Mouse (Mus musculus) limb, embryonic 12.5 days (tissue): Measurements from ENCODE around the gene Ccdc42. TPM values are rescaled to one million over a fixed set of nuclear protein-coding genes. Genes with fewer than 3 reads are reported as not detected.

ENCODE experiments used
- ATAC-seq: fragments of 200-750 bp; cut with Nextera tagmentation; 2 replicates; pipeline ENCODE4 v1.8.0; 2017; ENCODE audit warnings: low read depth, moderate TSS enrichment; ENCODE audit not compliant: insufficient number of reproducible peaks, insufficient read depth, low FRiP score, low TSS enrichment
- H3K27ac ChIP-seq: fragments of 300-500 bp; sonication (generic); 2 replicates; pipeline ENCODE4 v1.5.1; 2016; ENCODE audit warnings: mild to moderate bottlenecking, moderate library complexity
- H3K27me3 ChIP-seq: fragments of 300-500 bp; sonication (generic); 2 replicates; pipeline ENCODE4 v1.6.1; 2016; ENCODE audit warnings: mild to moderate bottlenecking, moderate library complexity
- H3K36me3 ChIP-seq: fragments of 300-500 bp; sonication (generic); 2 replicates; pipeline ENCODE4 v1.6.1; 2016; ENCODE audit warnings: mild to moderate bottlenecking, moderate library complexity
- H3K4me1 ChIP-seq: fragments of 300-500 bp; sonication (generic); replicated peaks from 2 replicates; pipeline ENCODE4 v1.6.1; 2016
- H3K4me2 ChIP-seq: fragments of 300-500 bp; sonication (generic); 2 replicates; pipeline ENCODE4 v1.6.1; 2016; ENCODE audit warnings: mild to moderate bottlenecking, moderate library complexity
- H3K4me3 ChIP-seq: fragments of 300-500 bp; sonication (generic); replicated peaks from 2 replicates; pipeline ENCODE4 v1.5.1; 2016; ENCODE audit warnings: mild to moderate bottlenecking
- H3K9ac ChIP-seq: fragments of 300-500 bp; sonication (generic); replicated peaks from 2 replicates; pipeline ENCODE4 v1.6.1; 2016; ENCODE audit warnings: mild to moderate bottlenecking, moderate library complexity
- H3K9me3 ChIP-seq: fragments of 300-500 bp; sonication (generic); 2 replicates; pipeline ENCODE4 v1.6.1; 2016; ENCODE audit warnings: mild to moderate bottlenecking, moderate library complexity
- WGBS: fragments of 180-500 bp; shearing (Covaris S2); methylation state at CpG from one replicate; pipeline ENCODE4 v1.1.7; 2016; 5-methylcytosine and 5-hydroxymethylcytosine counted together
- polyA plus RNA-seq: library from polyadenylated mRNA; unstranded; fragments of >200 nt; fragmentation: Nextera tagmentation; extraction: Ambion mirVana; gene quantifications from 2 replicates; pipeline ENCODE4 v1.2.1, GENCODE M21; 2016

Gene Ccdc42
- polyA plus RNA-seq, 1 experiment from 2014 or later, result 1.0 TPM

DNA sequence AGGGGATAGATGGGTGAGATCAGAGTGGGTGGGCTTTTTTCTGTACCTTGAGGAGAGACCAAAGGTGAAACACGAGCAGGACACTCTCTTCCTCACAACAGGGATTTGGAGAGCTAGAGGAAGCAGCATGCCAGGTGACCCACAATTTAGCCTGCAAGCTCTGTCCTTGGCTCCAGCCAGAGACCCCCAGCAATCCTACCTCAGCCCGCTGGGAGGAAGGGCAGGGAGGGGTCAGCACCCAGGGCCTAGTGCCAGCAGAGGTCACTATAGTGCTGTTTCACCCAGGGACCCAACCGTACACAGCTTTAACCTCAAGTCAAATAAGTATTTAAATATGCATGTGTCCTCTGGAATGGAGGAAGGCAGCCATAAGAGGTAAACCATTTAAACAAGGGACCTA is 931 bp upstream of the Ccdc42 start:
- ATAC-seq, result peak; percentile 68; the same call in 1 of the 2 replicates
- Histone ChIP-seq H3K9me3 (no peaks in the 10 kb centered on the region), H3K4me3 (no peak overlapping the region), H3K27ac (no peak overlapping the region), H3K4me2 (no peak overlapping the region), H3K9ac (no peak overlapping the region), H3K36me3 (no peaks in the 10 kb centered on the region), H3K27me3 (no peaks in the 10 kb centered on the region), H3K4me1 (no peaks in the 10 kb centered on the region)
- WGBS, result 7% methylated on average over 3 of the region's 3 CpGs

- 69% methylated on average over 8 of the region's 8 CpGs for WGBS
- no peak overlapping the region for H3K4me2 ChIP-seq
- no peak overlapping the region for H3K9ac ChIP-seq
- H3K9me3 ChIP-seq, result no peaks in the 10 kb centered on the region
- no peaks in the 10 kb centered on the region for H3K36me3 ChIP-seq
- H3K4me1 ChIP-seq, result peaks cover 19% of the 10 kb centered on the region
- no peak overlapping the region for H3K4me3 ChIP-seq
- no peaks in the 10 kb centered on the region for H3K27me3 ChIP-seq
- ATAC-seq, result no peak
- no peak overlapping the region for H3K27ac ChIP-seq
Measured at GRCm38 (mm10) chr11:68589055-68589809, 2.4 kb downstream of the Ccdc42 start.

DNA sequence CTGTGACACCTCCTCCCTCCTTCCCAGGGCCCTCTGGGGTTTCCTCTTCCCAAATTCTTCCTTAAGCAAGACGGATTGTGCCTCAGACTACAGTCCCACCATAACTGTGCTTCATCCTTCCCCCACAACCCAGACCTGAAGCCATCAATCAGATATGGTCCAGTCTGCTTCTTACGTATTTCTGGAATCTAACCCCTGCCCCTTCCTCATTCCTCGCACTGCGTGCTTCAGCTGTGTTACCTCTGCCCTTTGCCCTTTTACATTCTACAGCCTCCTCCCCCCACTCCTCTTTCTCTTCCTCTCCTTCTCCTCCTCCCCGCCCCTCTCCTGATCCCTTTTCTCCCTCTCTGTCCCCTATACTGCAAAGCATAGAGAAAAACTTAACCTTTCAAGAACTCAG is 4.9 kb downstream of the Ccdc42 start:
- ATAC-seq, result no peak
- 18% methylated on average over 5 of the region's 5 CpGs for WGBS
- Histone ChIP-seq H3K4me1 (peaks cover 21% of the 10 kb centered on the region), H3K27me3 (no peaks in the 10 kb centered on the region), H3K9me3 (no peaks in the 10 kb centered on the region), H3K4me3 (no peak overlapping the region), H3K27ac (no peak overlapping the region), H3K4me2 (no peak overlapping the region), H3K36me3 (no peaks in the 10 kb centered on the region), H3K9ac (no peak overlapping the region)

GRCm38 (mm10) chr11:68593247-68593646 is 6.4 kb downstream of the Ccdc42 start:
- H3K36me3 ChIP-seq, result no peaks in the 10 kb centered on the region
- H3K4me1 ChIP-seq, result peaks cover 28% of the 10 kb centered on the region
- no peaks in the 10 kb centered on the region for H3K9me3 ChIP-seq
- no peak overlapping the region for H3K4me3 ChIP-seq
- no peak overlapping the region for H3K9ac ChIP-seq
- ATAC-seq, result no peak
- no peaks in the 10 kb centered on the region for H3K27me3 ChIP-seq
- H3K27ac ChIP-seq, result peak overlapping the region; percentile 56
- no peak overlapping the region for H3K4me2 ChIP-seq
- WGBS, result 45% methylated on average over 3 of the region's 3 CpGs

DNA sequence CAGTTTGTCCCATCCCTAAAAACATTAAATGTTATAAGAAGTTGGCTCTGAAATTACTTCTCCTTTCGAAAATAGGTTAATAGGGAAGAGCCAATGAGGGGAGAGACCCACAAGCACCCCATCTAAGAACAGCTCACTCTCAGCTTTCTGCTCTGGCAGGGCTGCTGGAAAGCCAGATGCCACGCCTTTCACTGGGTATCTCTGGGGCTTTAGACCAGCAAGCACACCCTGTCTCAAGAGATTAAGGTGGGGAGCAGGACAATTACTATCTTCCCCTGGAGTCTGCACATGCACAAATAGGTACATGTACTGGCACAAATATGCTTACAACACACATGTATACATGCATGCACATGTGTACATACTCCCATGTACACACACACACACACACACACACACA is 11.1 kb downstream of the Ccdc42 start:
- WGBS, result 91% methylated on average over 2 of the region's 2 CpGs
- no peaks in the 10 kb centered on the region for H3K9me3 ChIP-seq
- no peaks in the 10 kb centered on the region for H3K36me3 ChIP-seq
- ATAC-seq, result no peak
- no peak overlapping the region for H3K4me3 ChIP-seq
- H3K4me1 ChIP-seq, result peaks cover 50% of the 10 kb centered on the region
- no peaks in the 10 kb centered on the region for H3K27me3 ChIP-seq
- H3K4me2 ChIP-seq, result no peak overlapping the region
- no peak overlapping the region for H3K27ac ChIP-seq
- H3K9ac ChIP-seq, result no peak overlapping the region

- H3K4me2 ChIP-seq, result 0 out of 2 replicates have a peak overlapping the region, but pooled peaks have one; percentile 10
- H3K27me3 ChIP-seq, result no peaks in the 10 kb centered on the region
- peak overlapping the region; percentile 89 for H3K27ac ChIP-seq
- no peaks in the 10 kb centered on the region for H3K36me3 ChIP-seq
- no peak for ATAC-seq
- no peak overlapping the region for H3K4me3 ChIP-seq
- H3K9ac ChIP-seq, result no peak overlapping the region
- WGBS, result 15% methylated on average over 6 of the region's 6 CpGs
- peaks cover 41% of the 10 kb centered on the region for H3K4me1 ChIP-seq
- no peaks in the 10 kb centered on the region for H3K9me3 ChIP-seq
Measured at GRCm38 (mm10) chr11:68600551-68601021, 13.8 kb downstream of the Ccdc42 start.

DNA sequence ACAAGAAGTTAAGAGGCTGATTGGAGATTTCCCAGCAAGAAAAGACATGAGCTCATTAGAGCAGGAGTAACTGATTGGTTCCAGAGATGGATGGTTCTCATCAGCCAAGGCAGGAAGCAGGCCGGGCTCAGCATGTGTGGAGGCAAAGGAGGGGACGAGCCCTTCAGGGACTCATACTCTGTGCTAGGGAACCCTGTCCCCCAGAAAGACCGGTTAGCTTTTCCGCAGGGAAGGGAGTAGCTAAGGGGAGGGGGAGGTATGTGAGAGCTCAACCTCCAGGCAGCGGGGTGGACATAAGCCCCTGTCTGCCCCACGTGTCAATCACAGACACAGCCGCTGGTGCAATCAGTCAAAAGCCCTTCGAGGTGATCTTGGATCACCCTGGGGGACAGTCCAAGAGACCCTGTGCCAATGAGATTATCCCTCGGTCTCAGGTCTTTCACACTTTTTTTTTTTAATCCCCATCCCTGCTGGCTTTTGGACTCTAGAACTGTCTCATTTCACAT is 14.7 kb downstream of the Ccdc42 start:
- H3K27ac ChIP-seq, result peak overlapping the region; percentile 89
- H3K9ac ChIP-seq, result no peak overlapping the region
- peak; percentile 54; the same call in 1 of the 2 replicates for ATAC-seq
- no peaks in the 10 kb centered on the region for H3K36me3 ChIP-seq
- no peaks in the 10 kb centered on the region for H3K9me3 ChIP-seq
- WGBS, result 4% methylated on average over 9 of the region's 9 CpGs
- H3K27me3 ChIP-seq, result no peaks in the 10 kb centered on the region
- peak overlapping the region; percentile 13; the same call in 1 of the 2 replicates for H3K4me2 ChIP-seq
- no peak overlapping the region for H3K4me3 ChIP-seq
- H3K4me1 ChIP-seq, result peaks cover 41% of the 10 kb centered on the region

- H3K4me2 ChIP-seq, result peak overlapping the region; percentile 13; the same call in 1 of the 2 replicates
- no peak overlapping the region for H3K9ac ChIP-seq
- no peaks in the 10 kb centered on the region for H3K36me3 ChIP-seq
- WGBS, result 8% methylated on average over 8 of the region's 8 CpGs
- H3K27me3 ChIP-seq, result no peaks in the 10 kb centered on the region
- no peaks in the 10 kb centered on the region for H3K9me3 ChIP-seq
- peak; percentile 80; the same call in 1 of the 2 replicates for ATAC-seq
- peaks cover 34% of the 10 kb centered on the region for H3K4me1 ChIP-seq
- H3K27ac ChIP-seq, result peak overlapping the region; percentile 89
- no peak overlapping the region for H3K4me3 ChIP-seq
Measured at GRCm38 (mm10) chr11:68602200-68602931, 15.5 kb downstream of the Ccdc42 start.

DNA sequence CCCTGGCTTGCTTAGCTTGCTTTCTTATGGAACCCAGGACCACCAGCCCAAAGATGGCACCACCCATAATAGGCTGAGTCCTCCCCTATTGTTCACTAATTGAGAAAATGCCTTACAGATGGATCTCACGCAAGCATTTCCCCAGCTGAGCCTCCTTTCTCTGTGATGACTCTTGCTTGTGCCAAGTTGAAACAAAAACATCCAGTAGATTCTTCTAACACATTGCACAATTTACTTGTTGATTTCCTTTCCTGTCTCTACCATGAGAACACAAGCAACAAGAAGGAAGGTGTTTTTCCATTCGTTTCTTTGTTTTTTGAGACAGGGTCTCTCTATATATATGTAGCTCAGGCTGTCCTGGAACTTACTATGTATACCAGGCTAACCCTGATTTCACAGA is 20.2 kb downstream of the Ccdc42 start:
- Histone ChIP-seq H3K9ac (no peak overlapping the region), H3K4me1 (peaks cover 13% of the 10 kb centered on the region), H3K36me3 (no peaks in the 10 kb centered on the region), H3K27ac (no peak overlapping the region), H3K4me3 (no peak overlapping the region), H3K4me2 (no peak overlapping the region), H3K27me3 (no peaks in the 10 kb centered on the region), H3K9me3 (no peaks in the 10 kb centered on the region)
- ATAC-seq, result no peak
- WGBS, result 84% methylated on average over 2 of the region's 2 CpGs

DNA sequence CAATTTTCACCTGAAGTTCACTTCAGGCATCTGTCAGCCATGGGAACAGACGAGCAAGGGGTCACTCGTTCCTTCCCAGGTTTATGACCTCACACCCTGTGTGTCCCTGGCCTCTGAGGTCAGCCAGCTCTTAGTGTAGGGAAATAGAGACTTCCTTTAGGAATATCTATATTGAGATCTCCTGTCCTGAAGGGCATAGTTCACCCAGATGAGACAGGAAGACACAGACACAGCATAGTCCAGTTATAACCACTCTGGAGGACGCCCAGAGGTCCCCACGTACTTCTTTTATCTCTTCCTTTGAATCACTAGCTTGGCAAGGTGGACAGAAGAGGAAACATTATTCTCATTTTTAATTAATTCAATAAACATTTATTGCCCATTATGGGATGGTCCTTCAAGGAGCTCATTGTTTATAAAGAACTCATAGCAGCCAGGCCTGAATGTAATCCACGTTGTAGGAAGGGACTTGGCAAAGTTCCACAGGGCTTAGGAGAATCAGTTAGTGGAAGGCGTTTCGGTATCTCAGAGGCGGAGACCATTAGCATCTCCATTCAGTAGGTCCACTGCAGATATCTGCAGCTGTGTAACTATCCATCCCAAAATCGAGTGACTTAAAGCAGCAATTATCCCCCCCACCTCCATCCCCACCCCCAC is 23.2 kb downstream of the Ccdc42 start:
- no peak overlapping the region for H3K9ac ChIP-seq
- no peaks in the 10 kb centered on the region for H3K36me3 ChIP-seq
- H3K27me3 ChIP-seq, result no peaks in the 10 kb centered on the region
- 58% methylated on average over 9 of the region's 9 CpGs for WGBS
- H3K9me3 ChIP-seq, result no peaks in the 10 kb centered on the region
- H3K4me3 ChIP-seq, result no peak overlapping the region
- no peak overlapping the region for H3K27ac ChIP-seq
- H3K4me1 ChIP-seq, result peaks cover 21% of the 10 kb centered on the region
- no peak overlapping the region for H3K4me2 ChIP-seq
- no peak for ATAC-seq

GRCm38 (mm10) chr11:68610567-68610947 is 23.7 kb downstream of the Ccdc42 start:
- no peak overlapping the region for H3K27ac ChIP-seq
- ATAC-seq, result no peak
- 90% methylated on average over 8 of the region's 8 CpGs for WGBS

More at GRCm38 (mm10) chr11:68610567-68610947, 23.7 kb downstream of the Ccdc42 start:
- no peak overlapping the region for H3K4me2 ChIP-seq
- H3K27me3 ChIP-seq, result no peaks in the 10 kb centered on the region
- no peaks in the 10 kb centered on the region for H3K9me3 ChIP-seq
- H3K9ac ChIP-seq, result no peak overlapping the region
- H3K36me3 ChIP-seq, result no peaks in the 10 kb centered on the region
- peaks cover 21% of the 10 kb centered on the region for H3K4me1 ChIP-seq
- H3K4me3 ChIP-seq, result no peak overlapping the region
